Mouse (Mus musculus): ENCODE results near the gene Fmod.

Fmod gene

GRCm38 (mm10) chr1:134076789-134077188 lies 39.7 kb downstream of the Fmod start:
- DNase-seq (ENCODE audit: extremely low spot score) = no peak

- DNase-seq (ENCODE audit: extremely low spot score) = no peak
These were observed 40.5 kb downstream of the Fmod start for GRCm38 (mm10) chr1:134077389-134078060.

- no peak for DNase-seq (ENCODE audit: extremely low spot score)
These were observed 41.2 kb downstream of the Fmod start for GRCm38 (mm10) chr1:134078061-134078795.

GRCm38 (mm10) chr1:134078802-134079476 lies 41.9 kb downstream of the Fmod start, which contains the start of gene Btg2:
Gene Btg2 (minus strand): TSS chr1:134079120.
- DNase-seq (ENCODE audit: extremely low spot score) = peak; percentile 98

GRCm38 (mm10) chr1:134079477-134080163 lies 42.6 kb downstream of the Fmod start:
- DNase-seq (ENCODE audit: extremely low spot score) = no peak

- no peak for DNase-seq (ENCODE audit: extremely low spot score)
These were observed 43.4 kb downstream of the Fmod start for GRCm38 (mm10) chr1:134080406-134080805.

GRCm38 (mm10) chr1:134080881-134081450 lies 43.9 kb downstream of the Fmod start:
- no peak for DNase-seq (ENCODE audit: extremely low spot score)

GRCm38 (mm10) chr1:134082987-134083516 lies 46.0 kb downstream of the Fmod start:
- DNase-seq (ENCODE audit: extremely low spot score) = no peak

- no peak for DNase-seq (ENCODE audit: extremely low spot score)
These were observed 46.6 kb downstream of the Fmod start for GRCm38 (mm10) chr1:134083676-134084075.

GRCm38 (mm10) chr1:134084128-134084527 lies 47.1 kb downstream of the Fmod start:
- no peak for DNase-seq (ENCODE audit: extremely low spot score)

GRCm38 (mm10) chr1:134086017-134086416 lies 49.0 kb downstream of the Fmod start:
- DNase-seq (ENCODE audit: extremely low spot score) = no peak

- DNase-seq (ENCODE audit: extremely low spot score) = no peak
These were observed 49.9 kb downstream of the Fmod start for GRCm38 (mm10) chr1:134086811-134087398.

- no peak for DNase-seq (ENCODE audit: extremely low spot score)
These were observed 52.0 kb downstream of the Fmod start for GRCm38 (mm10) chr1:134089074-134089473.

GRCm38 (mm10) chr1:134091851-134092250 lies 54.8 kb downstream of the Fmod start:
- DNase-seq (ENCODE audit: extremely low spot score) = no peak

GRCm38 (mm10) chr1:134092368-134092767 lies 55.3 kb downstream of the Fmod start:
- DNase-seq (ENCODE audit: extremely low spot score) = no peak

- DNase-seq (ENCODE audit: extremely low spot score) = peak; percentile 82
These were observed 56.1 kb downstream of the Fmod start for GRCm38 (mm10) chr1:134092852-134093770.

- DNase-seq (ENCODE audit: extremely low spot score) = no peak
These were observed 56.9 kb downstream of the Fmod start for GRCm38 (mm10) chr1:134093771-134094526.

GRCm38 (mm10) chr1:134095033-134095612 lies 58.1 kb downstream of the Fmod start:
- no peak for DNase-seq (ENCODE audit: extremely low spot score)

- DNase-seq (ENCODE audit: extremely low spot score) = no peak
These were observed 58.7 kb downstream of the Fmod start for GRCm38 (mm10) chr1:134095721-134096120.

Measured in embryo, embryonic 9.5 days (tissue).